Mouse (Mus musculus): ENCODE measurements around the gene Ano7.
"Not testable (repeated sequence)": the region's sequence is repeated elsewhere in the genome, so short reads cannot be mapped to it uniquely, and the experiment has no call there.

Gene Ano7

DNA sequence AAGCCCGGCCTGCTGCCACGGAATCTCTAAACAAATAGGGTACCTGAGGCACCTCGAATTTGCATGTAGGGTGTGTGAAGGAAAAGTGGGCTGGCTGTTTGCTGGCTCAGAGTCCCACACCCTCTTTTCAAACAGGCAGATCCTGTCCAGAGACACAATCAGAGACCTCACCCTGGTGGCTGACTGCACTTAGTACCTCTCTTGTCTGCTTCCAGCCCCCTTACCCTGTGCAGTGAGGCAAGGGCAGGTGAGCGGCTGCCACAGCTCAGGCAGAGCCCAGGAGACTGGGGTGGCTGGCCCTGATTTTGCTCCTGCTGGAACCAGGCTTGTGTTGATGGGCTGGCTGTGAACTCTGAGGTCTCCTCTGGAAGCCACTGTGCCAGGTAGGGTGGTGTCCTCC, at the start of gene Ano7:
Gene Ano7 (plus strand): TSS at position 266 of the 400 bp plus-strand sequence.
- no peak for DNase-seq

DNA sequence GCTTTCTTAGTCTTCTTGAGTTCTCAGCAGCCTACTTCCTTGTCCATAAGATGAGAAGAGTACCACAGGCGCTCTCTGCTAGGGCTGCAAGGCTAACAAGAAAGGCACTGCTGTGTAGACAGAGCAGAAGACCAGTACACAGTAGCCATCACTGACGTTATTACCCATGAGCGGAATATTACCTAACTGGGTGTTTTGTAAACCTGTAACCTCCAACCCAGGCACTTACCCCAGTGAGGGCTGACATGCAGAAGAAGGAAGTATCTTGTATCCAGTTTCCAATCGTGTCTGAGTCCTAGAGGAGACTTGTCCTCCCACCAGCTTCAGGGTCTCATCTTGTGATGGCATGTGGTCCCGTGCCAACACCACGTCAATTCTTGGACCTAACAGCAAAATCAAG, 49.8 kb upstream of the Ano7 start:
- no peak for DNase-seq

DNA sequence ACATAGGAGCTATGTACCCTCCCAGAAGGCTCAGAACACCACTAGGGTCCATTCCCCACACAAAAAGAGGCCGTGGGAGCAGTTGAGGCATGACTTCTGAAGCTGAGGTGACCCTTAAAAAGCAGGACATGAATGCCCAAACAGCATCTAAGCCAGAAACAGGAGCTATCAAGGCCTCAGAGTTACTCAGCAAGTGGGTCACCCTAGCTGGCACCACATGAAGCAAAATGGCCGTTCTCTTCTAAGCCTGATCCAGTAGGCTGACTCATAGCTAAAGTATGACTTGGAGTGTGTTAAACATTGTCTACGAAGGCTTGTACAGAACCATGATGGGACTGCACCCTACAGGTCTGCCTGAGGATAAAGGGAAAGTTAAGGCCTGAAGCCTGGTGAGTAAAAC, 47.3 kb upstream of the Ano7 start:
- DNase-seq: no peak

DNA sequence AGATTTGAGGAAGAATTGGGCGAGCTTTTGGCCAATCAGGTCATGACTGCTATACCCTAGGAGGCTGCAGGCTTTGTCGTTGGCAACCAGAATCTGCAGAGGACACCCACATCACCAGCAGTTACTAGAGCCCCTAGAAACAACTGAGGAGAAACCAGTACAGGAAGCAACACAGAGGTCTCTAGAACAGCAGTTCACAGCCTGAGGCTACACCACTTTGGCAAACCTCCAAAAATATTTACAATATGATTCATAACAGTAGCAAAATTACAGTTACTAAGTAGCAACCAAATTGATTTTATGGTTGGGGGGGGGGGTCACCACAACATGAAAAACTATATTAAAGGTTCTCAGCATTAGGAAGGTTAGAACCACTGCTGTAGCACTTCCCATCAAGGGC, 39.1 kb upstream of the Ano7 start:
- DNase-seq: no peak

DNA sequence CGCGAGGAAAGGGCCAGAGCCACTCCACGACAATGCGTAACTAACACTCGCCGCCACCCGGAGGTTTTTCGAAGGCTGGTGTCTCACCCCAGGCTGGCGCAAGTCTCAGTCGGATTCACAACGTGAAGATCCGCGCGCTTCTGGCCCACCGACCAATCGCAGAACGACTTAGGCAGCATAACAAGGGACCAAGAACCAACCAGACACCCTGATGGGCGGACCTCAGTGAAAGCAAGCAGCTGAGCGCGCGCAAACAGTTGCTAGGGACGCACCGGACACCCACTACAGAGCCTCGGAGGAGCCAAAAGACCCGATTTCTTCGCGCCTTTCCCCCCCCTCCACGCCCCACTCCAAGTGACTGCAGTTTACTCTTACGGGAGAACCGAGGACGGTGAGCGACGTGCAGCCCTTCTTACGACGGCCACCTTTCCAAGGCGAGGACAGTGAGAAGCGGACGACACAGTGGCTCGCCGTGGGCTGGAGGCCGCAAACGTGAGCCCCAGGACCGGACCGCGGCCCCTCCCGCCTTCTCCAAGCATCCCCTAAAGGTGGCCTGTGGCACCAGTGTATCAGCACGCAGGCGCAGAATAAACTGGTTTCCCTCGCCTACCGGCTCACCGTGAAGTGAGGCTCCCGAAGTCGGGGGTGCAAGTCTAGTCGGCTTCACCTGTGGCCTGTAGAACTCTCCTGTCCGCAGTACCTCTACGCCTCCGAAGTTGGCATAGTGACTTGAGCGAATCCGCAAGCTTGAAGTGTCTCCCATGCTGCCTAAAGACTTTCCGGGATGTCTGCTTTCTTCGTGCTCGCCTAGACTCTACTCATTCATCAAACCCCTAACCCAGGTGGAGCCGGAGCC, 30.9 kb upstream of the Ano7 start, which contains the start of the genes Ppp1r7 and Pask:
Gene Ppp1r7 (plus strand): TSS at position 207 of the 856 bp plus-strand sequence.
Gene Pask (minus strand): TSS at position 835 of the 856 bp plus-strand sequence.
- DNase-seq: peak; percentile 93

DNA sequence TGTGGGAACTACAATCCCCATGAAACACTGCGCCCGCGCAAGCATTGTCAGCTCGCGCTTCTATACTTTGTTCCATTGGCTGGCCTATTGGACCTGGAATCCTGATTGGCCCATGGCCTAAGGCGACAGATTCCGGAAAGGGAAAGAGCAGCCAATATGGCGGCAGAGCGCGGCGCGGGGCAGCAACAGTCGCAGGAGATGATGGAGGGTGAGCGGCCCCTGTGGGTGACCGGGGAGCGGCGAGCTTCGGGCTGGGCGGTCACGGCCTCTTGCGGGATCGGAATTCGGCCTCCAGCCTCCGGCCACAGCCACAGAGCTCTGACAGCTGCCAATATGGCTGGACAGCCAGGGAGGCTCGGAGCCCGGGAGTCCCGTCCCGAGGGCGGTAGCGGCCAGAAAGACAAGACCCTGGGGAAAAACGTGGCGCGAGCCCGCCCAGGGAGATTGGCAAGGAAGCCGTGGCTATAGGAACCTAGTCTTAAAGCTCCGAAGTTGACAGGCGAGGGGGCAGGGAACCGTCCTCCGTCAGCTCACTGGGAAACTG, 30.2 kb upstream of the Ano7 start:
- DNase-seq: peak; percentile 91

DNA sequence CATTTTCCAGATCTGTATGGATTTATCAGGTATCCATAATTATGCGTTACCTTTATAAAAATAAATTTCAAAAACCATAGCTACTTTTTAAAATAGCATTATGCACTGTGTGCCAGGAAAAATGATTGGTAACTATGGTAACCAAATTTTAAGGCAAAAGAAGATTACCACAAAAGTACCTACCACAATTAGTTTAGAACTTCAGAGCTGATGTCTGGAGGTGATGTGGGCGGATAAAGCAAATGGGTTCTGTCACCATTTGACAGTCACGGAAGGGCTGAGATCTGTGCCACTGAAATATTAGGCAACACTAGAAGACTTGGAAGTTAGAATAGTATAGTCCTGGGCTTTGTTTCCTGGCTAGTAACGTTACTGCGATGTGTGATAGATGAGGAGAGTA, 26.6 kb upstream of the Ano7 start:
- no peak for DNase-seq

DNA sequence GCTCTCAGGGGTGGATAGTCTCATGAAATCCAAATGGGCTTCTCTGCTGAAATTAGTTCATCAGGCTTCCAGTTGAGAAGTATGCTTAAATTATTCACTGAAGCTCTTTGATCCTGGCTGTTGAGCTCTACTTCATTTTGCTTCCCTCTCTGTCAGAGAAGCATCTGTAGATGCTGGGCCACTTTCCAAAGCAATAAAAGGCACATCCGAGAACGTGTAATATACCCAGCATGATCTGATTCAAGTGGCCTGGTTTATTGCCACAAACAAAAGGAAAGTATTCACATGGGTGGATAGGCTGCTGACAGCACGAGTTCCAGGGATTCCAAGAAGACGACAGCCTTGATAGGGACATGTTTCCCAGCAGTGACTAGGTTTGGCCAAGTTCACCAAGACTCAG, 24.0 kb upstream of the Ano7 start:
- no peak for DNase-seq

DNA sequence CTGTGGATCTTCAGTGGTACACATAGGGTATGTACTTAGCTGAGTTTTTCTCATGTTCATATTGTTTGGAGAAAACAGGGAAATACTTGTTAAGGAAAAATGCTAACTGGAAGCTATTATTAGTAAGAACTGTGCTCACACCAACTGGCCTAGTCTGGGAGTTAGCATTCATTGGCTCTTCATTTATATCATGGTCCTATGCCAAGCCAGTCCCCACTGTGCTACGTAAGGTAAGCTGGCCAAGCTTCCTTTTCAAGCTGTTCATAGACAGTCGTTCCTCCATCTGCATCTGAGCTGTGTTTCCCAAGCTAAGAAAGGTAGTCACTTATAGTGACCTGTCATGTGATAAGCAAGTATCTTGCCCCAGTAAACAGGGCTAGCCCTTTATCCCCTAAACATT, 21.0 kb upstream of the Ano7 start:
- no peak for DNase-seq

DNA sequence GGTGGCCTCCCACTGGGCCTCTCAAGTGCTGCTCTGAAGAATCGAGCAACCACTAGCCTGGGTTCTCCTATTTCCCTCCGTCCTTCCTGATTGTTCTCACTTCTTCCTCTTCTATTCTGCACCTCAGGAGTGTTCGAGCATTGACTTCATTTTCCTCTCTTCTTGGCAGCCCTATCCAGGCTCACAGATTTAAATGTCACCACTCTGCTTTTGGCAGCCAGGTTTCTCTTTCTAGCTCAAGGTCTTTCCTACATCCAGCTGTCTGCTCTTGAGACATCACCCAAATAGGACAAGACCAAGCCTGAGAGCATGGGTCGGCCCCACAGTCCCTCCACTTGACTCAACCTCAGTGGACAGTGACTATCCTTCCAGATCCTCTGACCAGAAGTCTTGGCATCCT, 11.1 kb upstream of the Ano7 start:
- no peak for DNase-seq

DNA sequence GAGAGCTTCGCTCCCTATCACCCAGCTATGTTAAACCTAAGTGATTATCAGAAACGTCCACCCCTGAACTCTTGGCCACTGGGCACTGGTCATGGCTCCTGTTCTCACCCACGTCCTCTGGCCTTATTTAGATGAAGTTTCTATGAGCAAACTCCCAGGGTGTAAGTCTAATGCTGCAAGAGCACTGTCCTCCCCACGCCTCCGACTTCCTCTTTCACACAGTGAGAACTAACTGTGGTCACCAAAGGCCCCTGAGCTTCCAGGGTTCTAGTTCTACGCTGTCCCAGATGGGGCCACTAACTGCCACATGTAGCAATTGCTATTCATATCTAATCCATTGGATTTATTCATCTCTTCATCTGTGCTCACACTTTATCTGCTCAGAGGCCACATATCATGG, 8.1 kb upstream of the Ano7 start:
- DNase-seq: no peak

DNA sequence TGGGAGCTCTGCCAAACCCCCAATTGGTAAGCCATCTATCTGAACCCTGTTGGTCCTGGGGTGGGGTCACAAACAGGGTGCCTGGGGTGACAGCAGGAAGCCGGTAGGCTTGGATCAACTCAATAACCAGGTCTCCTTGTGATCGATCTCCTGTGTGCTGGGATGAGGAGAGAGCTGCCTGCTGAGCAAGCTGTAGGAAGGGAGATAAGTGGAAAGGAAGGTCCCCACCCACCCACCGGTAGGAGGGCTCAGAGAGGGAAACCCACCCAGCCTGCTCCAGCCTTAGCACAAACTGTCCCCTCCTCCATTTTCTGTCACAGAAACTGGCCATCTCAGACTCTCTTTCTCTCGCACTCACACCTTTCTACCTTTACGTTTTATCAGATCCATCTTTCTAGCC, 3.6 kb downstream of the Ano7 start:
- no peak for DNase-seq

DNA sequence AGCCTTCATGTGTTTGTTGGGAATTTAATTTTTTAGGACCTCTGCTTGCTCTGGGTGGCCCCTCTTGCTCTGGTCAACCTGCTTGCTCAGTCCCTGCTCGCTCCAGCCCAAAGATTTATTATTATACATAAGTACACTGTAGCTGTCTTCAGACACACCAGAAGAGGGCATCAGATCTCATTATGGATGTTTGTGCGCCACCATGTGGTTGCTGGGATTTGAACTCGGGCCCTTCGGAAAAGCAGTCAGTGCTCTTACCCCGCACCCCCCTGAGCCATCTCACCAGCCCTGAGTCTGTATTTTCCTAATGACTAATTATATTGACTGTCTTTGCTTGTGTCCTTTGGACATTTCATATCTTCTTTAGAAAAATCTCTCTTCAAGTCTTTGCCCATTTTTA, 5.4 kb downstream of the Ano7 start:
- peak; percentile 30 for DNase-seq

DNA sequence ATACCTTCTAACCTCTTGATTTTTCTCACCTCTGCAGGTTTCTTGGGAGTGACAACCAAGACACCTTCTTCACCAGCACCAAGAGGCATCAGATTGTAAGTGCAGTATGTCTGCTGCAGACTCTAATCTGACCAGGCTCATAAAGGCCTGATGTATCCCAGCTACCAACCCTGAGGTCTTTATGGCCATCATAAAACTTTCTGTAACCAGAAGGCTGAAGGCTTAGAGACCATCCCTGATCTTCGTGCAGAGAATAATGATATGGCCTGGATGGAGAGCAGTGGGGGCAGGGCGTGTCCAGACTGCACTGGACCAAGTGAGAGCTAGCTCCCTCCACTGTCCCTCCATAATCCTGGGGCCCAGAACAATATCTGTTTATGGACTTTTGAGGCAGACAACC, 13.5 kb downstream of the Ano7 start:
- DNase-seq: no peak

DNA sequence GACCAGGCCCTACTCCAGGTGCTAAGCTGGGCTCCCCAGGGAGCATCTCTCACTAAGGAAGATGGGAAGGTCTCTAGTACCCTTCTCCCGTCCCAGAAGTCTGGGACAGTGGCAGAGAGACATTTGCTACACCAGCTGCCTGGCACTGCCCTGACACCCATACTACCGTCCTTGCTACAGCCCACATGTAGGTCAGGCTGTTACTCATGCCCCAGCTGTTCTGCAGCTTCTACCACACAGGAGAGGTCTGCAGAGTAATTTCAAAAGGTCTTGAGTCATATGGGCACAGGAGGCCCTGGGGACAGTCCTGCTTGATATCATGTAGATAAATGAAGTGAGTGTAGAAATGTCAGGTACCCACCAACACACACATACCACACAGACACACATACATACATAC, 15.2 kb downstream of the Ano7 start:
- no peak for DNase-seq

DNA sequence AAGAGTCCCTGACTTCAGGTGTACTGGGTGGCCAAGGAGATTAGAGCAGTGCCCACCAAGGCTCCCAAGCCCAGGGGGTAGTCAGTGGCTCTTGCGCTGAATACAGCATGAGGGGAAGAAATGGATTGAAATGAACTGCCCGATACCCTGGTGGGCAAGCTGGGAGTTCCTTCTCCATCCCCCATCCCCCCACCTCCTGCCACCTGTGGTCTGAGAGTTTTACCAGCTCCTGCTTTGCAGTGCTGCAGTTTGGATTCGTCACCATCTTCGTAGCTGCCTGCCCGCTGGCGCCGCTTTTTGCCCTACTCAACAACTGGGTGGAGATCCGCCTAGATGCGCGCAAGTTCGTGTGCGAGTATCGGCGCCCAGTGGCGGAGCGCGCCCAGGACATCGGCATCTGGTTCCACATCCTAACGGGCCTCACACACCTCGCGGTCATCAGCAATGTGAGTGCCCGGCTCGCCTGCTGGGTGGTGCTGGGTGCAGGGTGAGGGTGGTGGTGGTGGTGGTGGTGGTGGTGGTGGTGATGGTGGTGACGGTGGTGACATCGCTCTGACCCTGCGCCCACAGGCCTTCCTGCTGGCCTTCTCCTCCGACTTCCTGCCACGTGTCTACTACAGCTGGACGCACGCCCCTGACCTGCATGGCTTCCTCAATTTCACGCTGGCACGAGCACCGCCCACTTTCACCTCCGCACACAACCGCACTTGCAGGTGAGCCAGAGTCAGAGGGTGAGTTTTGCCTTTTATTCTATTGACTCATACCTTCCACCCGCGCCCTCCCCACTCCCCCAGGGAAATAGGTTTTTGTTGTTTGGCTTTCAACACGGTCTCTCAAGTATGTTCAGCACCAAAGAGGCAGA, 27.7 kb downstream of the Ano7 start:
- DNase-seq: peak; percentile 23

DNA sequence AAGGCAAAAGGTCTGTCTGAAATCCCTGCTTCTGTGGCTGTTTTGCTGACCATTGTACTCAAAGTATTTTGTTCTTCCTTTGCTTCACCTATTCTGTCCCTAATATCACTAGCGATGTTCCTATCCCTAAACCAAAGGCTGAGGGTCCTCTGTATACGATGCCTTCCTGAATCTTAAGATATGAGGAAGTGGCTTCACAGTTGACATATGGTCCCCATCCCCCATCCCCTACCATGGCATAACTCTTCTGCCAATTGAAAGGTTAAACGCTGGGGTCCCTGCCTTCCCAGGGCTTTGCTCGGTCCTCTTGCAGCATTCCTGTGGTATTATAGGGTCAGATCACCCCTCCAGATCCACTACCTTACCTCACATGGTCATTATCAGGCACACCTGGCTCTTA, 29.7 kb downstream of the Ano7 start:
- DNase-seq: no peak

DNA sequence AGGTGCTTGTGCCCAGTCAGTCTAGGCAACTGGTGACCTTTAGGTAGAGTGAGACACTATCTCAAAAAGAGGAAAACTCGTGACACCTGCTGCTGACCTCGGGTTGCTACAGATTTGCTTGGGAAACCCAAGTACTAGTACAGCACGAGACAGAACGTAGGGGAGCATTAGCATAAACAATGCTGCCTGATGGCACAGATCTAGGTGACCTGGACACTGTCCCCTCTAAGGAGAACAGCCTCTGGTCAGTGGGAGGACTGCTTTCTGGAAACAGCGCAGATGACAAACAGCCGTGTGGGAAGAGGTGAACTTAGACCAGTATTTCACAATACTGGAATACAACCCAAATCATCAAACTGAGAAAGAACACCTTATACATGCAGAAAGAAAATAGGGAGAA, 58.4 kb downstream of the Ano7 start:
- DNase-seq: no peak

DNA sequence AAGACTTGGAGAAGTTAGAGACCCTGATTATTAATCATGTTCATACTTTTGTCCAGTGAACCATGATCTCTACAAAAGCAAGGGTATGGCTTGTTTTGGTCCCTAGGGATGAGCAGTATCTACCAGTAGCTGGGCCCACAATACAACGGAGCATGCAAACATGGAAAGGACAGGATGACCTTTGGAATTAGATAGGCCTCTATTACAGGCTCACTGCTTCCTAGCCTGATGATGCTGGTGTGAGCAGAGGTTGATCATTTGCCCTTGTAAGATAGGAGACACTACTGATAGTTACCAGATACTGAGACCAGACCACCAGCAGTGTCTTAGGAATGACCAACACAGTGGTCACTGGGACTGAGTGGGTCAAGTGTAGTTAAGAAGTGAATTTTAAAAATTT, 65.6 kb downstream of the Ano7 start:
- no peak for DNase-seq

DNA sequence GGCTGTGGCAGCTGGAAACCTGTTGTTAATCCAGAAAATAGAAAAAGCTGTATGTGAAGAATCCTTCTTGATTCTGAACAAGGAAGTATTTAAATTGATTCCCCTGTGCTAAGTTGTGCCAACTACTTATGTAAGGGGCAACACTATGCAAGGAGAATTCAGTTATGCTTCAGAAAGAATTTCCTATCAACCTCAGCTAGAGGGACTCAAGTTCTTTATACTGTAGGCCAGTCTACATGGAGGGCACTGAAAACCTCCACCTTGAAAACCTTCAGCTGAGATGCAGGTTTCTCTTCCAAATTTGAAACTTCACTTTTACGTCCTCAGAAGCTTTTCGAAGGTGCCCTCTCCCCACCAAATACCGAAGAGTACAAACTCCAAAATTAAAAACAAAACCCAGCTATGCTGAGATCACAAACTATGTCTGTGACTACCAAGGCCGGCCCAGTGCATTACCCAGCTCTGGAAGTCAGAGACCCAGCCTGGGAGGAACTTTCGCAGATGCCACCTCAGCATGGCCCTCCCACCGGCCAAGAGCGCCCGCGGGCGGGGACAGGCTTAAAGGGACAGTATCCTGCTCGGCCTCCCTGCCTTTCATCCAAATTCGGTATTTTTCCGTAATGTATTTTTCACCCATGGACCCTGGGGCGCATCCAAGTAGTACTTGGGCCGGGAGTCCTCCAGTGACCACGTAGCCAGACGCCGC, 70.8 kb downstream of the Ano7 start:
- peak; percentile 68 for DNase-seq

DNA sequence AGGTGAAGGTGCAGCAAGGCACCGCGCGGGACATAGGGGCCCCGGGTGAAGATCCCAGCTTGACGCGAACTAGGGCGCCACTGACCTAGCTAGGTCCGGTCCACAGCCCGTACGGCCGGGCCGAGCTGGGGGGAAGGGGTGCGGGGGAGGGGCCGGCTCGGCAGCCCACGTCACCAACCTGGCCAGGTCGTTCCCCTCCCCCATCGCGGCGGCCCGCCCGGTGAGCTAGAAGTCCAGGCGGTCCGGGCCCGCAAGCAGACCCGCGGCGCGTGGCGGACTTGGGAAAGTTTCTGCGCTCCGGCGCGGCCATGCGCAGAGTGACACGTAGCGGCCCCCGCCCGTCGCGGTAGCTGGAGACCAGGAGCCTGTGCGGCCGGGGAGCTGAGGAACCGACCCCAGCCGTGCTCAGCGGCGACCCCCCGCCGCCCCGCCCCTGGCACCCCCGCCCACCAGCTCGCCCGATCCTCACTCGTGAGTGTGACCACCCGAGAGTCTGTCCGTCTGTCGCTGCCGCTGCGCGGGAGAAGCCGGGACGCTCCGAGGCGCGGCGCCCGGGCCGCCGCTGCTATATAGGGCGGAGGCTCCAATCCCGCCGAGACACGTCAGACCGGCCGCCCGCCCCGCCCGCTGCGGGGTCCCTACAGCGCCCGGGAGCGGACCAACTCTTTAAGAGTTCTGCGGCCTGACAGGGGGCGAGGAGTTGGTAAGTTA, 71.5 kb downstream of the Ano7 start:
- DNase-seq: peak; percentile 85

DNA sequence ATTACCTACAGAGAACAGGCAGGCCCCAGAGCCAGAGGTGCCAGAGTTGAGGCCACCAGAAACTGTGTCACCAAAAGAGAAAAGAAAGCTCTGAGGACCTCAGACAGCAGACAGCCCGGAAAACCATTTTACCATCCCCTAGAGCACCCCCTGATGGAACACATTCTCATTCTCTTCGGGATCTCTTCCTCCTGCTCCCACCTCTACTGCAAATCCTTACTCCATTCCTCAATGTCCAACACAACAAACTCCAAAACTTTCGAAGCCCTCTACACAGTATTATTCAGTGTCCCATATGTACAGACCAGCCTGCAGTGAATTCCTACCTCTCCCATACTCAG, 72.1 kb downstream of the Ano7 start:
- no peak for DNase-seq

DNA sequence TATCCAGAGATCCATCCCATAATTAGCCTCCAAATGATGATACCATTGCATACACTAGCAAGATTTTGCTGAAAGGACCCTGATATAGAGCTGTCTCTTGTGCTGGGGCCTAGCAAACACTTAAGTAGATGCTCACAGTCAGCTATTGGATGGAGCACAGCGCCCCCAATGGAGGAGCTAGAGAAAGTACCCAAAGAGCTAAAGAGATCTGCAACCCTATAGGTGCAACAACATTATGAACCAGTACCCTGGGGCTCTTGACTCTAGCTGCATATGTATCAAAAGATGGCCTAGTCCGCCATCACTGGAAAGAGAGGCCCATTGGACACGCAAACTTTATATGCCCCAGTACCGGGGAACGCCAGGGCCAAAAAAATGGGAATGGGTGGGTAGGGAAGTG, 76.4 kb downstream of the Ano7 start:
- DNase-seq: not testable (repeated sequence)

Data from thymus, postnatal 4 days (tissue).